Mouse (Mus musculus) heart, postnatal 0 days (tissue): ENCODE measurements around the gene Cntf. TPM values are rescaled to one million over a fixed set of nuclear protein-coding genes. Genes with fewer than 3 reads are reported as not detected.

Experiments
- ATAC-seq: fragments of 200-750 bp; cut with Nextera tagmentation; 2 replicates; pipeline ENCODE4 v1.8.0; 2017; ENCODE audit warnings: low read depth, moderate number of reproducible peaks, moderate library complexity; ENCODE audit not compliant: insufficient read depth
- DNase-seq: peaks from one replicate; pipeline ENCODE4 v3.0.0-alpha.2; 2016; ENCODE audit warnings: low spot score
- H3K27ac ChIP-seq: fragments of 300-500 bp; sonication (generic); 2 replicates; pipeline ENCODE4 v1.5.1; 2014; ENCODE audit warnings: low read depth, mild to moderate bottlenecking
- H3K27me3 ChIP-seq: fragments of 300-500 bp; sonication (generic); 2 replicates; pipeline ENCODE4 v1.6.1; 2014; ENCODE audit warnings: low read length, mixed read lengths; ENCODE audit not compliant: control insufficient read depth, insufficient read depth
- H3K36me3 ChIP-seq: fragments of 300-500 bp; sonication (generic); replicated peaks from 2 replicates; pipeline ENCODE4 v1.6.1; 2014; ENCODE audit warnings: low read length, mixed read lengths; ENCODE audit not compliant: control insufficient read depth, insufficient read depth
- H3K4me1 ChIP-seq: fragments of 300-500 bp; sonication (generic); 2 replicates; pipeline ENCODE4 v1.6.1; 2014; ENCODE audit warnings: antibody characterized with exemption; ENCODE audit not compliant: control insufficient read depth, insufficient read depth
- H3K4me2 ChIP-seq: fragments of 300-500 bp; sonication (generic); 2 replicates; pipeline ENCODE4 v1.6.1; 2014; ENCODE audit warnings: low read depth, mild to moderate bottlenecking, low read length, moderate library complexity
- H3K4me3 ChIP-seq: fragments of 300-500 bp; sonication (generic); 2 replicates; pipeline ENCODE4 v1.5.1; 2014; ENCODE audit warnings: low read depth, low read length
- H3K9ac ChIP-seq: fragments of 300-500 bp; sonication (generic); replicated peaks from 2 replicates; pipeline ENCODE4 v1.6.1; 2014; ENCODE audit warnings: low read depth, low read length, mixed read lengths
- H3K9me3 ChIP-seq: fragments of 300-500 bp; sonication (generic); replicated peaks from 2 replicates; pipeline ENCODE4 v1.6.1; 2016; ENCODE audit warnings: low read length; ENCODE audit not compliant: control insufficient read depth
- CTCF ChIP-seq: IDR thresholded peaks from 2 replicates; pipeline ENCODE4 v1.5.1; 2016; ENCODE audit warnings: antibody characterized with exemption, control low read depth, low read depth
- EP300 ChIP-seq: IDR thresholded peaks from 2 replicates; pipeline ENCODE4 v1.6.1; 2016; ENCODE audit warnings: antibody characterized with exemption, low read depth
- WGBS: fragments of 180-500 bp; shearing (Covaris S2); extraction: QIAGEN DNeasy Blood & Tissue Kit; methylation state at CpG from one replicate; pipeline ENCODE4 v1.1.7; 2014; 5-methylcytosine and 5-hydroxymethylcytosine counted together
- polyA plus RNA-seq: library from polyadenylated mRNA; unstranded; fragments of >200 nt; fragmentation: Nextera tagmentation; extraction: Ambion mirVana; gene quantifications from 2 replicates; pipeline ENCODE4 v1.2.1, GENCODE M21; 2015
- total RNA-seq: library from RNA; depleted of rRNA; stranded (reverse); fragments of >200 nt; gene quantifications from 2 replicates; pipeline ENCODE4 v1.2.3, GENCODE M21; 2014; ENCODE audit warnings: low replicate concordance

Cntf gene
- total and polyA plus RNA-seq, 2 experiments from 2014 or later, result 0.98 TPM; not detected in 1

GRCm38 (mm10) chr19:12796328-12796931 lies 31.0 kb upstream of the Cntf start:
- peak overlapping the region; percentile 98 for H3K9ac ChIP-seq
- peak overlapping the region; percentile 97 for H3K4me2 ChIP-seq
- H3K4me1 ChIP-seq, result peaks cover 10% of the 10 kb centered on the region
- DNase-seq (peak; percentile 73), ATAC-seq (no peak)
- H3K36me3 ChIP-seq, result no peaks in the 10 kb centered on the region
- H3K4me3 ChIP-seq, result peak overlapping the region; percentile 99
- no peaks in the 10 kb centered on the region for H3K27me3 ChIP-seq
- H3K27ac ChIP-seq, result peak overlapping the region; percentile 100
- WGBS, result 0% methylated on average over 29 of the region's 29 CpGs
- TF ChIP-seq EP300 (no peak), CTCF (no peak)
- no peaks in the 10 kb centered on the region for H3K9me3 ChIP-seq

DNA sequence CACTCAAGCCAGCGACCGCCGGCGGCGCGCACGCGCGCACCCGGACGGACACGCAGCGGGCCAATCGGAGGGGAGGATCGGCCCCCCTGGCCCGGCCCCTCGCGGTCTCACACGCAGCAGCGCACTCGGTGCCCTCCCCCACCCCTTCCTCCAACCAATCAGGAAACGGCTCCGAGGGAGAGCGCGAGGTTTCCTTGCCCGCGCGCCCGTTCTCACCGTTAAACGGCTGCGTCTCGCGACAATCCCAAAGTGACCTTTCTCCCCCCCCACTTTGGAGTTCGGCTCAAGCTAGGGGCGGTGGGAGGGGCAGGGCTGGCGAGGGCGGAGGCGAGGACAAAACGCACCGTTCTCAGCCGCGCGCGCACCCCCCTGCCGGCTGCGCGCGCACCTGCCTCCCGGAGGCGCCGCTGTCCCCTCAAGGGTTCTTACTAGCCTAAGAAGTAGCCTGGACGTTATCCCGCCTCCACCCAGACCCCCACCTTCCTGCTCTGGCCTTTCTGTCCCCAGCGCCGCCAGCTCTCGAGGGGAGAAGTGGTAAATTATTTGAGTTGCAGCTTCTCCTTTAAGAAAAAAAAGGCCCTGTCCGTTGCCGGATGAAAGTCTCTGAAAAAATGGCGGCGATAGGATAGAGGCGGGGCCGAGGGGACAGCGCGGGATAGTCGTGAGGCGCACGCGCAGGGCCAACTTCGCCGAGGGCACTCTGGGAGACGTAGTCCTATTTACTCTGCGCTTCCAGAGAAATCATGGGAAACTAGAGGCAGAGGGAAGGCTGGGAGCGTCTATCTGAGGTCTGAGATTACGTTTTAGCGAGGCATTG lies 30.3 kb upstream of the Cntf start, which contains the start of the genes Zfp91 and Lpxn:
Zfp91 (minus strand) TSS at position 616 of the 817 bp plus-strand sequence.
Lpxn (plus strand) TSS at position 683 of the 817 bp plus-strand sequence.
- TF ChIP-seq EP300, result peak; percentile 91
- TF ChIP-seq CTCF, result no peak
- Histone ChIP-seq H3K27me3 (no peaks in the 10 kb centered on the region), H3K9ac (peak within 1 kb of the TSS; percentile 100), H3K36me3 (no peaks in the 10 kb centered on the region), H3K4me2 (peak within 1 kb of the TSS; percentile 97), H3K4me3 (peak within 1 kb of the TSS; percentile 99), H3K4me1 (peaks cover 14% of the 10 kb centered on the region), H3K9me3 (no peaks in the 10 kb centered on the region), H3K27ac (peak within 1 kb of the TSS; percentile 100)
- peak; percentile 93 for ATAC-seq
- under 1% methylated on average over 55 of the region's 76 CpGs for WGBS
- peak; percentile 100 for DNase-seq

DNA sequence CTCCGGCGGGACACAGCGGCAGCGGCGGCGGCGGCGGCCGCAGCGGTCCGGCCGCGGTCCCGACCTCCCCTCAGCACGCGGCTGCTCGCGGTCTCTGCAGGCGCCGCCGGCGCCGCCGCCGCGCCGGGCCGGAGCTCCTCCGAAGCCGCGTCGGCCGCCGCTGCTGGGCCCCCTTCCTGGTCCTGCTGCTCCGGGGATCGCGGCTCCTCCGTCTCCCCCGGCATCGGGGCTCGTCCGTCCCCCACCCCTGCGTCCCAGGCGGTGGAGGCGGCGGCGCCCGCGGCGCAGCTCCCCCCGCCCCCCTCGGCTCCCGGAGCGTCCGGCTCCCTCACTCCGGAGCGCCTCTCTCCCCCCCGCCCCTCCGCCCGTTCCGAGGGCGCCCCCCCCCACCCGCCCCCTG lies 29.7 kb upstream of the Cntf start:
- Histone ChIP-seq H3K4me3 (peak overlapping the region; percentile 99), H3K9me3 (no peaks in the 10 kb centered on the region), H3K27ac (peak overlapping the region; percentile 100), H3K4me1 (peaks cover 14% of the 10 kb centered on the region), H3K9ac (peak overlapping the region; percentile 100), H3K27me3 (no peaks in the 10 kb centered on the region), H3K36me3 (no peaks in the 10 kb centered on the region), H3K4me2 (peak overlapping the region; percentile 79)
- 0% methylated on average over 30 of the region's 63 CpGs for whole genome bisulfite sequencing
- TF ChIP-seq CTCF, result no peak
- no peak for TF ChIP-seq EP300
- DNase-seq (no peak), ATAC-seq (no peak)

GRCm38 (mm10) chr19:12794056-12795044 lies 28.9 kb upstream of the Cntf start:
- DNase-seq (peak; percentile 89), ATAC-seq (peak; percentile 53)
- TF ChIP-seq CTCF (peak; percentile 82), EP300 (peak; percentile 67; the same call in 1 of the 2 replicates)

DNA sequence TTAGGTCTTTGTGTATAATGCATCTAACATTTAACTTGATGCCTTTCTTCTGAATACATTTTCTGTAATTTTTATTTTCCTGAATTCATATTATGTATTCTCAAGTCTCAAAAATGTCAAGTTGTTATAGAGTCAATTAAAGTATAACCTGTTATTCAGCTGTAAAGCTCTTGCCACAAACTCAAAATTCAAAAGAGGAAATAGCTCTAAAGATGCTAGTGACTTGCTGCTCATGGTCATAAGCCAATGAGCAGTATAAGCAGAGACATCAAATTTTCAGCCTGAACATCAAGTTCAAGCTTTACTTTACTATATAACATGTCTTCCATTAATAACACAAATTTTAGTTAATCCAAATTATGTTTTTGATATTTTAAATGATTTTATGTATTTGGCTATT lies 26.9 kb upstream of the Cntf start:
- Histone ChIP-seq H3K4me3 (no peak overlapping the region), H3K27me3 (no peaks in the 10 kb centered on the region), H3K9ac (no peak overlapping the region), H3K4me1 (peaks cover 14% of the 10 kb centered on the region), H3K9me3 (no peaks in the 10 kb centered on the region), H3K27ac (no peak overlapping the region), H3K4me2 (no peak overlapping the region), H3K36me3 (no peaks in the 10 kb centered on the region)
- no peak for DNase-seq
- TF ChIP-seq CTCF, result no peak
- no peak for TF ChIP-seq EP300
- no peak for ATAC-seq

More at GRCm38 (mm10) chr19:12794056-12795044, 28.9 kb upstream of the Cntf start:
- under 1% methylated on average over 31 of the region's 39 CpGs for WGBS
- Histone ChIP-seq H3K4me3 (peak overlapping the region; percentile 99), H3K27ac (peak overlapping the region; percentile 100), H3K4me1 (peaks cover 14% of the 10 kb centered on the region), H3K27me3 (no peaks in the 10 kb centered on the region), H3K9ac (peak overlapping the region; percentile 100), H3K36me3 (no peaks in the 10 kb centered on the region), H3K9me3 (no peaks in the 10 kb centered on the region), H3K4me2 (peak overlapping the region; percentile 79)
